Mouse (Mus musculus) embryonic facial prominence, embryonic 13.5 days (tissue): Measurements from ENCODE around the gene Spata2. TPM values are rescaled to one million over a fixed set of nuclear protein-coding genes. Genes with fewer than 3 reads are reported as not detected.

Experiments used
- ATAC-seq: fragments of 200-750 bp; cut with Nextera tagmentation; 2 replicates; pipeline ENCODE4 v1.8.0; 2017; ENCODE audit warnings: low read depth; ENCODE audit not compliant: insufficient number of reproducible peaks, insufficient read depth, low FRiP score, low TSS enrichment
- H3K27ac ChIP-seq: fragments of 300-500 bp; sonication (generic); 2 replicates; pipeline ENCODE4 v1.5.1; 2015; ENCODE audit warnings: moderate library complexity, mild to moderate bottlenecking, inconsistent platforms
- H3K27me3 ChIP-seq: fragments of 300-500 bp; sonication (generic); 2 replicates; pipeline ENCODE4 v1.6.1; 2015; ENCODE audit warnings: mild to moderate bottlenecking, inconsistent platforms
- H3K36me3 ChIP-seq: fragments of 300-500 bp; sonication (generic); 2 replicates; pipeline ENCODE4 v1.6.1; 2015; ENCODE audit warnings: mild to moderate bottlenecking, inconsistent platforms
- H3K4me1 ChIP-seq: fragments of 300-500 bp; sonication (generic); 2 replicates; pipeline ENCODE4 v1.6.1; 2015; ENCODE audit warnings: inconsistent platforms
- H3K4me2 ChIP-seq: fragments of 300-500 bp; sonication (generic); 2 replicates; pipeline ENCODE4 v1.6.1; 2015; ENCODE audit warnings: moderate library complexity, mild to moderate bottlenecking, inconsistent platforms
- H3K4me3 ChIP-seq: fragments of 300-500 bp; sonication (generic); 2 replicates; pipeline ENCODE4 v1.5.1; 2015; ENCODE audit warnings: mild to moderate bottlenecking, inconsistent platforms
- H3K9ac ChIP-seq: fragments of 300-500 bp; sonication (generic); 2 replicates; pipeline ENCODE4 v1.6.1; 2015; ENCODE audit warnings: mild to moderate bottlenecking, inconsistent platforms
- H3K9me3 ChIP-seq: fragments of 300-500 bp; sonication (generic); 2 replicates; pipeline ENCODE4 v1.6.1; 2016; ENCODE audit warnings: inconsistent platforms
- WGBS: fragments of 180-500 bp; shearing (Covaris S2); methylation state at CpG from one replicate; pipeline ENCODE4 v1.1.7; 2015; ENCODE audit warnings: mixed read lengths; 5-methylcytosine and 5-hydroxymethylcytosine counted together
- polyA plus RNA-seq: library from polyadenylated mRNA; unstranded; fragments of >200 nt; fragmentation: Nextera tagmentation; extraction: Ambion mirVana; gene quantifications from 2 replicates; pipeline ENCODE4 v1.2.1, GENCODE M21; 2015

Gene Spata2
- polyA plus RNA-seq, 1 experiment from 2014 or later, result 15.4 TPM

DNA sequence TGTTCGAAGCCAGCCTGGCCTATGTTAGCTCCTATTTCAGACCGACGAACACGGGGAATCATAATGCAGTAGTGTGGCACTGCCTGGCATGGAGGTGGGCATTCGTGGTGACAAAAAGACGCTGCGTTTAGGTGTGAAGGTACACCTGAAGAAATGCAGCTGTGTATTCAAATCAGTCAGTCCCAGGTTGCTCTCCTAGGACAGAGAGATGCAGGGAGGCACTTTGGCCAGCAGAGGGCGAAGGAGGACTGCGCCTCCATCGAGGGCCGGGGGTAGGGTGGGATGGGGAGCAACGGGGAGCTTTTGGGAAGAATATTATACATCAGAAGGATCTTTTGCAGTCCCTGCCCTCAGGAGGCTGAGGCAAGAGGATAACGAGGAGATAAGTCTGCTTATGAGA is 39.4 kb upstream of the Spata2 start:
- no peak for ATAC-seq

GRCm38 (mm10) chr2:167530536-167530935 is 37.8 kb upstream of the Spata2 start:
- no peak overlapping the region for H3K4me3 ChIP-seq
- no peak overlapping the region for H3K9ac ChIP-seq
- ATAC-seq, result no peak
- no peaks in the 10 kb centered on the region for H3K4me1 ChIP-seq
- H3K9me3 ChIP-seq, result no peaks in the 10 kb centered on the region
- 75% methylated on average over 4 of the region's 4 CpGs for WGBS
- H3K4me2 ChIP-seq, result no peak overlapping the region
- H3K36me3 ChIP-seq, result no peaks in the 10 kb centered on the region
- no peaks in the 10 kb centered on the region for H3K27me3 ChIP-seq
- H3K27ac ChIP-seq, result no peak overlapping the region

More for the DNA sequence above, 39.4 kb upstream of the Spata2 start:
- WGBS, result 19% methylated on average over 13 of the region's 13 CpGs
- Histone ChIP-seq H3K4me3 (no peak overlapping the region), H3K9ac (peak overlapping the region; percentile 16; the same call in 1 of the 2 replicates), H3K36me3 (no peaks in the 10 kb centered on the region), H3K27ac (no peak overlapping the region), H3K9me3 (no peaks in the 10 kb centered on the region), H3K4me2 (no peak overlapping the region), H3K27me3 (peaks cover 11% of the 10 kb centered on the region), H3K4me1 (no peaks in the 10 kb centered on the region; the same call in 1 of the 2 replicates)

DNA sequence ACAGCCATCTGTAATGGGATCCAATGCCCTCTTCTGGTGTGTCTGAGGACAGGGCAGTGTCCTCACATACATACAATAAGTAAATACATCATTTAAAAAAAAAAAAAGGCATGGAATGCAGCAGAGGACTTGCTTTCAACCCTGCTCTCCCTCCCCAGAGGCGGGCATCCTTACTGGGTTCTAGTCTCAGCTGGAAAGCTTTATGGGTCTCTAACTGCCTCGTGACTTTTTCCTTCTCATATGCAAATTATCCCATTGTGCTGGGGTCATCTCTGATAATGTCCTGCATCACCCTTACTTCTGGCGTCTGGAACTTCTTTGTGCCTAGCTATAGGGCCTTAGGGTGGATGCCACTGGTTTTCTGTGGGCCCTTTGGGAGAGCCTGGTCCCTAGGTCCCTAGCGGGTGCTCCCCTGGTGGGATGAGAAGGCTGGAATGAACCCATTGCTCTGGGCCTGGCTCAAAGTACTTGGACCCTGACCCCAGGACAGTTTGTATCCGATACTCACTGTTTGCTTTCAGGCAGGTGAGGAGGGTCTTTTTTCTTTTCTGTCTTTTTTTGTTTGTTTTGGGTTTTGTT is 37.3 kb upstream of the Spata2 start:
- H3K4me3 ChIP-seq, result no peak overlapping the region
- ATAC-seq, result no peak
- no peak overlapping the region for H3K9ac ChIP-seq
- no peaks in the 10 kb centered on the region for H3K9me3 ChIP-seq
- H3K27me3 ChIP-seq, result no peaks in the 10 kb centered on the region
- no peak overlapping the region; the same call in 1 of the 2 replicates for H3K27ac ChIP-seq
- no peaks in the 10 kb centered on the region for H3K36me3 ChIP-seq
- 38% methylated on average over 5 of the region's 5 CpGs for WGBS
- no peaks in the 10 kb centered on the region for H3K4me1 ChIP-seq
- no peak overlapping the region for H3K4me2 ChIP-seq

GRCm38 (mm10) chr2:167528278-167528677 is 35.6 kb upstream of the Spata2 start:
- Histone ChIP-seq H3K27ac (no peak overlapping the region), H3K9ac (no peak overlapping the region), H3K9me3 (no peaks in the 10 kb centered on the region), H3K27me3 (no peaks in the 10 kb centered on the region), H3K36me3 (no peaks in the 10 kb centered on the region), H3K4me3 (no peak overlapping the region), H3K4me2 (no peak overlapping the region), H3K4me1 (no peaks in the 10 kb centered on the region)
- no peak for ATAC-seq
- 12% methylated on average over 4 of the region's 5 CpGs for WGBS

DNA sequence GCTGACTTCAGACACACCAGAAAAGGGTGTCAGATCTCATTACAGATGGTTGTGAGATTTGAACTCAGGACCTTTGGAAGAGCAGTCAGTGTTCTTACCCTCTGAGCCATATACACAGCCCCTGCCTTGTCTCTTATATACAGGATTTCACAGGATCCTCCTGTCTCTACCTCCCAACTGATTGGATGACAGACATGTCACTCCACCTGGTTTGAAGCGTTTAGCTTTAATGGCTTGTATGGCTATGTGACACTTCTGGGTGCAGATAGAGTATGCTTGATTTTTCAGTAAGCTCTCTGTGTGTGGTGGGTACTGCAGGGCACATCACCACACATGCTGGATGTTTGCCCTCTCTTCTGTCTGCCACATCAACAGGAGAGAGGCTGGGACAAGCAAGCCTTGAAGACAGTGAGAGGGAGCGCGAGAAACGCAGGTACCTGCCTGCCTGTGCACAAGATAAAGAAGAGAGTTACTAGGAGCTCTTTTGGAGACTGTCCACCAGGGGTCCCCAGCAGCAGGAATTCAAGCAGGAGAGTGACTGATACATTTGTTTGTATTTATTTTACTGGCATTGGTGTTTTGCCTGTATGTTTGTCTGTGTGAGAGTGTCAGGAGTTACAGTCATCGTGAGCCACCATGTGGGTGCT is 27.0 kb upstream of the Spata2 start:
- Histone ChIP-seq H3K4me2 (no peak overlapping the region), H3K36me3 (peaks cover 52% of the 10 kb centered on the region), H3K4me1 (no peaks in the 10 kb centered on the region), H3K27ac (no peak overlapping the region), H3K9me3 (no peaks in the 10 kb centered on the region), H3K4me3 (no peak overlapping the region), H3K9ac (no peak overlapping the region), H3K27me3 (no peaks in the 10 kb centered on the region)
- ATAC-seq, result no peak
- 75% methylated on average over 5 of the region's 5 CpGs for WGBS

GRCm38 (mm10) chr2:167515688-167516087 is 23.0 kb upstream of the Spata2 start:
- Histone ChIP-seq H3K27me3 (no peaks in the 10 kb centered on the region), H3K27ac (no peak overlapping the region), H3K36me3 (peaks cover 92% of the 10 kb centered on the region), H3K4me2 (no peak overlapping the region), H3K9ac (no peak overlapping the region), H3K9me3 (no peaks in the 10 kb centered on the region), H3K4me1 (no peaks in the 10 kb centered on the region), H3K4me3 (no peak overlapping the region)
- ATAC-seq, result no peak
- 89% methylated on average over 5 of the region's 5 CpGs for WGBS

GRCm38 (mm10) chr2:167514641-167515040 is 22.0 kb upstream of the Spata2 start:
- ATAC-seq, result no peak
- Histone ChIP-seq H3K9ac (no peak overlapping the region), H3K4me1 (no peaks in the 10 kb centered on the region), H3K9me3 (no peaks in the 10 kb centered on the region), H3K4me2 (no peak overlapping the region), H3K27ac (no peak overlapping the region), H3K36me3 (peaks cover 94% of the 10 kb centered on the region), H3K4me3 (no peak overlapping the region), H3K27me3 (no peaks in the 10 kb centered on the region)
- 96% methylated on average over 4 of the region's 4 CpGs for WGBS

DNA sequence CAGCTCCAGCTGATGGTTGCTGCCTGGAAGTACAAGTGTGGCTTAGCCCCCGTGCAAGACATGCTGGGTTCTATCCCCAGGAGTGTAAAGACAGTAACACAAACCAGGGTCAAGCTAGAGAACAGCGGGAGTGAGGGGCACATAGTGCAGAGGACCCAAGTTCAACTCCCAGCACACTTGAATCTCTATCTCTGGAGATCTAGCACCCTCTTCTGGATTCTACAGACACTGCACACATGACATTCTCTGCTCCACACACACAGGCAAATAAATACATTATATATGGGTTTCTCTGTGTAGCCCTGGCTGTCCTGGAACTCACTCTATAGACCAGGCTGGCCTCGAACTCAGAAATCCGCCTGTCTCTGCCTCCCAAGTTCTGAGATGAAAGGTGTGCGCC is 20.3 kb upstream of the Spata2 start:
- H3K9me3 ChIP-seq, result no peaks in the 10 kb centered on the region
- no peaks in the 10 kb centered on the region for H3K27me3 ChIP-seq
- H3K36me3 ChIP-seq, result peaks cover 98% of the 10 kb centered on the region
- 94% methylated on average over 5 of the region's 5 CpGs for WGBS
- H3K9ac ChIP-seq, result no peak overlapping the region
- H3K4me1 ChIP-seq, result no peaks in the 10 kb centered on the region
- H3K4me2 ChIP-seq, result no peak overlapping the region
- H3K4me3 ChIP-seq, result no peak overlapping the region
- ATAC-seq, result no peak
- H3K27ac ChIP-seq, result no peak overlapping the region

- Histone ChIP-seq H3K27ac (no peak overlapping the region), H3K9me3 (no peaks in the 10 kb centered on the region), H3K4me3 (no peak overlapping the region), H3K4me2 (no peak overlapping the region), H3K27me3 (no peaks in the 10 kb centered on the region), H3K9ac (no peak overlapping the region), H3K36me3 (peaks cover 98% of the 10 kb centered on the region), H3K4me1 (no peaks in the 10 kb centered on the region)
- no peak for ATAC-seq
- 95% methylated on average over 9 of the region's 9 CpGs for WGBS
Observed at GRCm38 (mm10) chr2:167512365-167512764, 19.7 kb upstream of the Spata2 start.

- H3K27me3 ChIP-seq, result no peaks in the 10 kb centered on the region
- H3K9me3 ChIP-seq, result no peaks in the 10 kb centered on the region
- no peak for ATAC-seq
- peaks cover 93% of the 10 kb centered on the region for H3K36me3 ChIP-seq
- no peak overlapping the region for H3K27ac ChIP-seq
- H3K4me2 ChIP-seq, result no peak overlapping the region
- peaks cover 11% of the 10 kb centered on the region for H3K4me1 ChIP-seq
- no peak overlapping the region for H3K9ac ChIP-seq
- 88% methylated on average over 3 of the region's 3 CpGs for WGBS
- no peak overlapping the region for H3K4me3 ChIP-seq
Observed at GRCm38 (mm10) chr2:167510485-167510884, 17.8 kb upstream of the Spata2 start.

DNA sequence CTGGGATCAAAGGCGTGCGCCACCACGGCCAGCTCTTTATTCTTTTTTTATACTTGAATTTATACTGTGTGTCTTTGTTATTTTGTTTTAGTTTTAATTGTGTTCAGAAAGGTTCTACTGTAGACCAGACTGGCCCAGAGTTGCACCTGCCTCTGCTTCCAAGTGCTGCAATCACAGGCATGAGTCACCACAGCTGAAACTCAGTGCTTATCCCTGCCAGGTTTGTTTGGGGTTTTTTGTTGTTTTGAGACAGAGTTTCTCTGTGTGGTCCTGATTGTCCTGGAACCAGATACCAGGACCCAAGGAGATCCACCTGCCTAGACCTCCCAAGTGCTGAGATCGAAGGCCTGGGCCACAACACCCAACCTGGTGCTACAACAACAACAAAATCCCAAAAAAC is 15.9 kb upstream of the Spata2 start:
- Histone ChIP-seq H3K27ac (no peak overlapping the region), H3K4me2 (no peak overlapping the region), H3K9ac (no peak overlapping the region), H3K4me1 (peaks cover 26% of the 10 kb centered on the region), H3K9me3 (no peaks in the 10 kb centered on the region), H3K36me3 (peaks cover 74% of the 10 kb centered on the region), H3K4me3 (no peak overlapping the region), H3K27me3 (no peaks in the 10 kb centered on the region)
- ATAC-seq, result no peak
- 97% methylated on average over 4 of the region's 4 CpGs for WGBS

DNA sequence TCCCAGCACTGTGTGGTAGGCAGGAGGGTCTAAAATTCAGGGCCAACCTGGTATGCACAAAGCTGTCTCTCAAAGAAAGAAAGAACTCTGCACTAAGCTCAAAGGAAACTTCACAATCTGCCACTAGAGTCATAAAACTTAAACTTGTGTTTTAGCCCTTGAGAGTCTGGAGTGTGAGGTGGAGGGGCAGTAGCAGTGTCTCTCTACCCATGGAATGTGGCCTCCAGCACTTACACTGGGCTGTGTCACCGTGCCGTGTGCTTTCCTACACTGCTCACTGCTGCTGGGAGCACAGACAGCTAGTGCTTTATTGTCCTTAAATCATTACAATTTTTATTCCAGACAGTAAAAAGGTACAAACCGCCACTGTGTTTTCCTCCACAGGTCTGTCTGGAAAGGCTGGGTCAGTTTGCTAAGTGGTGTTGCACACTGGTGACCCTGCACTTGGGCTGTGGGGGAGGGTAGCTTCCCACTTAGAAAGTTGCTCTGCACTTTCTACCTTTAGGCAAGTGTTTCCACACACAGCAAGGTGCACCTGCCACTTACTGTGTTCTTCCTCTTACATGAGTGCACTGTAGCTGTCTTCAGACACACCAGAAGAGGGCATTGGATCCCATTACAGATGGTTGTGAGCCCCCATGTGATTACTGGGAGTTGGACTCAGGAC is 15.2 kb upstream of the Spata2 start:
- H3K9me3 ChIP-seq, result no peaks in the 10 kb centered on the region
- H3K27ac ChIP-seq, result no peak overlapping the region

More for the DNA sequence above, 15.2 kb upstream of the Spata2 start:
- Histone ChIP-seq H3K4me3 (no peak overlapping the region), H3K36me3 (peaks cover 66% of the 10 kb centered on the region), H3K27me3 (no peaks in the 10 kb centered on the region), H3K4me2 (no peak overlapping the region), H3K4me1 (peaks cover 26% of the 10 kb centered on the region), H3K9ac (no peak overlapping the region)
- WGBS, result 91% methylated on average over 3 of the region's 3 CpGs
- no peak for ATAC-seq
